Mouse (Mus musculus) erythroblast, embryonic 14.5 days (primary cell): ENCODE measurements around the gene Mllt6. TPM values are rescaled to one million over a fixed set of nuclear protein-coding genes. Genes with fewer than 3 reads are reported as not detected.

Experiments
- H3K27me3 ChIP-seq: 2 replicates; pipeline ENCODE4 v1.6.1; 2012; ENCODE audit warnings: inconsistent platforms; ENCODE audit not compliant: control insufficient read depth
- H3K36me3 ChIP-seq: 2 replicates; pipeline ENCODE4 v1.6.1; 2012; ENCODE audit warnings: mild to moderate bottlenecking, inconsistent platforms; ENCODE audit not compliant: control insufficient read depth
- H3K4me1 ChIP-seq: 2 replicates; pipeline ENCODE4 v1.6.1; 2012; ENCODE audit warnings: inconsistent platforms; ENCODE audit not compliant: control insufficient read depth
- H3K4me3 ChIP-seq: replicated peaks from 2 replicates; pipeline ENCODE3; 2012; ENCODE audit warnings: moderate library complexity, mild to moderate bottlenecking, inconsistent platforms
- H3K9me3 ChIP-seq: 2 replicates; pipeline ENCODE4 v1.6.1; 2012; ENCODE audit warnings: low read length, inconsistent platforms, mixed read lengths; ENCODE audit not compliant: control insufficient read depth
- GATA1 ChIP-seq: IDR thresholded peaks from 2 replicates; pipeline ENCODE4 v1.6.1; 2012; ENCODE audit warnings: low read length, inconsistent platforms, mixed read lengths
- TAL1 ChIP-seq: IDR thresholded peaks from 3 replicates; pipeline ENCODE4 v1.6.1; 2012; ENCODE audit warnings: low read length, inconsistent platforms, mixed read lengths
- polyA plus RNA-seq: library from polyadenylated mRNA; stranded (reverse); fragments of >175 nt; gene quantifications from 2 replicates; pipeline ENCODE4 v1.2.3, GENCODE M21; 2012

Mllt6 gene
- polyA plus RNA-seq, 1 experiment: 0.05 TPM

DNA sequence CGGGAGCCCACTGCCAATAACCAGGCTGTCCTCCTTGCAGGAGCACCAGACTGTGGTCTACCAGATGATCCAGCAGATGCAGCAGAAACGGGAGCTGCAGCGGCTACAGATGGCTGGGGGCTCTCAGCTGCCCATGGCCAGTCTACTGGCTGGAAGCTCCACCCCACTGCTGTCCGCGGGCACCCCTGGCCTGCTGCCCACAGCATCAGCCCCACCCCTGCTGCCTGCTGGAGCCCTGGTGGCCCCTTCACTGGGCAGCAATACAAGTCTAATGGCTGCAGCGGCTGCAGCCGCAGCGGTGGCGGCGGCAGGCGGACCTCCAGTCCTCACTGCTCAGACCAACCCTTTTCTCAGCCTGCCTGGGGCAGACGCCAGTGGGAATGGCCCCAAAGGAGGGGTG, 17.2 kb downstream of the Mllt6 start:
- peaks cover 13% of the 10 kb centered on the region for H3K27me3 ChIP-seq

DNA sequence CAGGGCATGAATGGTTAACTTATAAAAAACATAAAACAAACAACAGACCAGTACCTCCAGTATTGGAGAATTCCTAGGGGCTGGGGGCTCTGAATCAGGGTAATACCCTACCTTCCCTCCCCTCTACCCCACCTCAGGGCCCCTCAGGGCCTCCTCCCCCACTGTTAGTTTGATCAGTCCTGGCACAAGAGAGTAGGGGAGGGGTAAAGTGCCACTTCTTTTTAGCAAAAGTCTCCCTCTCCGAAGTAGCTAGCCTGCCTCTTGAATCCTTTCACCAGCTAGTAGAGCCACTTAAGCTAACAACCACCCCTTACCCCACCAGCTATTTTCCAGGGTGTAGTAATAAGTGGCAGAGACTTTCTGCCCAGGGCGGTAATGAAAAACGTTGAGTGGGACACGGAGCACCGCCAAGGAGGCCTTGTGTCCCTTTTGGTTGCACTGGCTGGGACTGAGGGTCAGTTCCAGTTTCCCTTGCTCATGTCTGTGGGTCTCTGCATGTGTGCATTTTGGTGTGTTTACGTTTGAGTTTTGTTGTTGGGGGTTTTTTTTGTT, 19.4 kb downstream of the Mllt6 start:
- peaks cover 6% of the 10 kb centered on the region for H3K4me1 ChIP-seq
- no peaks in the 10 kb centered on the region; the same call in 1 of the 2 replicates for H3K36me3 ChIP-seq
- no peaks in the 10 kb centered on the region for H3K9me3 ChIP-seq
- peaks cover 26% of the 10 kb centered on the region for H3K27me3 ChIP-seq
- no peak overlapping the region for H3K4me3 ChIP-seq
- TF ChIP-seq GATA1 (no peak), TAL1 (no peak)

More for the DNA sequence above, 17.2 kb downstream of the Mllt6 start:
- Histone ChIP-seq H3K9me3 (no peaks in the 10 kb centered on the region), H3K4me3 (no peak overlapping the region), H3K4me1 (peaks cover under 1% of the 10 kb centered on the region), H3K36me3 (no peaks in the 10 kb centered on the region; the same call in 1 of the 2 replicates)
- no peak for TF ChIP-seq GATA1
- no peak for TF ChIP-seq TAL1

DNA sequence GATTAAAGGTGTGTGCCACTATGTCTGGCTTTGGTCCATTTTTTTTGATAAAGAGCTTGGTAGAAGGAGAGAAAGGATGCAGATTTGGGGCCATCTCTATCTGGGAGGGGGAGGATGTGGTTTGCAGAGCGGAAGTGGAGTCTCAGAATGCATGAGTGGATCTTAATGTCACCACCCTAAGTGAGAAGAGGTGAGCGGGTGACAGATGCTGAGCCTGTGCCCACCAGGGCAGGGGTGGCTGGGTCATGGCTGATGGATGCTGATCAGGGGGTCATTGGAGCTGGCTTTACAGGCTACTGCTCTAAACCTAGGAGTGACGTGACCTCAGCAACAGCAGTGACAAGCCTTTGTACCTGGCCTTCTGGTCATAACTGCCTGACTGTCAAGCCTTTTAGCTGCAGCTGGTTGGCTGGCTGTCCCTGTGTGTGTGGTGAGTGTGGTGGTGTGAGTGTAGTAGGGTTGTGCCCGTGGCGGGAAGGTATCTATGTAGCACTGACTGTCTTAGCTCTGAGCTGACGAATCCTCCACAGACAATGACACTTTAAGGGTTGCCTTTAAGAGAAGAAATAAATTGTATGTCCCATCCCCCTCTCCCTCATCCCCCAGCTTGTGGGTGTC, 21.0 kb downstream of the Mllt6 start:
- H3K4me1 ChIP-seq: peaks cover 6% of the 10 kb centered on the region
- no peaks in the 10 kb centered on the region; the same call in 1 of the 2 replicates for H3K36me3 ChIP-seq
- peaks cover 26% of the 10 kb centered on the region for H3K27me3 ChIP-seq
- H3K9me3 ChIP-seq: no peaks in the 10 kb centered on the region
- TF ChIP-seq GATA1: no peak
- TF ChIP-seq TAL1: no peak
- no peak overlapping the region for H3K4me3 ChIP-seq

DNA sequence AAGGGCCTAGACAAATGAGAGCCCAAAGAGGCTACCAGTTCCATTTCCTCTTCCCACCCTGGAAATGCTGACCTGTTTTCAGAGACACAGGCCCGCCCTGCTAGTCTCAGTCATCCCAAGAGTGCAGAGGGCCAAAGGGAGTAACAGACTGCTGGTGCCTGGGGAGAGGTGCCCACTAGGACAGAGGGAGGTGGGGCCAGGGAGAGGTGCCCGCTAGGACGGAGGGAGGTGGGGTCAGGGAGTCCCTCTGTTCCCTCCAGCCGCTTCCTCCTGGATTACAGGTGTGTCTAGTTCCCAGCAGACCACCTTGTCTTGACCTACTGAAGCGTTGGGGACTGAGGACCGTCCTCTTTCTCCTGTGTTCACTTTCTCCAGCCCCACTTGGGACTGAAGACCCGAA, 21.6 kb downstream of the Mllt6 start:
- peaks cover 6% of the 10 kb centered on the region for H3K4me1 ChIP-seq
- TF ChIP-seq TAL1 (no peak), GATA1 (no peak)
- H3K4me3 ChIP-seq: no peak overlapping the region
- H3K36me3 ChIP-seq: no peaks in the 10 kb centered on the region; the same call in 1 of the 2 replicates
- H3K9me3 ChIP-seq: no peaks in the 10 kb centered on the region
- H3K27me3 ChIP-seq: peaks cover 26% of the 10 kb centered on the region

DNA sequence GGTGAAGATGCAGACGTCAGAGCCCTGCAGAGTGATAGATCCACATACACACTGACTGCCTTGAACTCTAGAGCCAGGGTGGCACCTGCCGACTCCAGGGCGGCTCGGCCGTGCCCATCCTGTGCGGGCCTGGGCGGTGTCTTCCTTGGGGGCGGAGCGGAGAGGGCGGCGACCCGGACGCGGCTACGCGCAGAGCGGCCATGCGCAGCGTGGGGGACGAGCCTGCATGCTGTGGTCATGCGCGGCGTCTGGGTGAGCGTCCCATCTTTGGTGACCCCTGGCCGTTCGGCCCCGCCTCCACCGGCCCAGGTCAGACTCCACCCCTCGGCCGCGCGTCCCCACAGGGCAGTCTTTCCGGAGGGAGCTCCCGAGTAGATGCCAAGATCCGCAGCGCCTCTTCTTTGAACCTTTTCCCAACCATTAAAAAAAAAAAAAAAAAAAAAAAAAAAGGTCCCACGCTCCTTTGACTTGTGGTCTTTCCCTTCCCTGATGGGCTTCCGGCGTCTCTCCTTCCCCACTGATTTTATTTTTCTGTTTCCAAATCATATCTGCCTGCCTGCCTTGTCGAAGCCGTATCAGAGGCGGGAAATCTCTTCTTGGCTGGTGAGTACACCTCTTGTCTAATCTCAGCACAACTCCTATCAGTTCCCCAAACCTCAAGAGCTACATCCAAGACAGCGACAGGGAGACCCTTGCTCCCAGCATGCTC, 22.6 kb downstream of the Mllt6 start, which contains the start of gene Cisd3:
Gene Cisd3 (plus strand): TSS at position 214 of the 709 bp plus-strand sequence.
- no peaks in the 10 kb centered on the region for H3K9me3 ChIP-seq
- H3K36me3 ChIP-seq: peaks cover 1% of the 10 kb centered on the region; the same call in 1 of the 2 replicates
- peak within 1 kb of the TSS; percentile 44 for H3K4me3 ChIP-seq
- peaks cover 6% of the 10 kb centered on the region for H3K4me1 ChIP-seq
- peaks cover 26% of the 10 kb centered on the region for H3K27me3 ChIP-seq
- TF ChIP-seq GATA1: no peak
- no peak for TF ChIP-seq TAL1

DNA sequence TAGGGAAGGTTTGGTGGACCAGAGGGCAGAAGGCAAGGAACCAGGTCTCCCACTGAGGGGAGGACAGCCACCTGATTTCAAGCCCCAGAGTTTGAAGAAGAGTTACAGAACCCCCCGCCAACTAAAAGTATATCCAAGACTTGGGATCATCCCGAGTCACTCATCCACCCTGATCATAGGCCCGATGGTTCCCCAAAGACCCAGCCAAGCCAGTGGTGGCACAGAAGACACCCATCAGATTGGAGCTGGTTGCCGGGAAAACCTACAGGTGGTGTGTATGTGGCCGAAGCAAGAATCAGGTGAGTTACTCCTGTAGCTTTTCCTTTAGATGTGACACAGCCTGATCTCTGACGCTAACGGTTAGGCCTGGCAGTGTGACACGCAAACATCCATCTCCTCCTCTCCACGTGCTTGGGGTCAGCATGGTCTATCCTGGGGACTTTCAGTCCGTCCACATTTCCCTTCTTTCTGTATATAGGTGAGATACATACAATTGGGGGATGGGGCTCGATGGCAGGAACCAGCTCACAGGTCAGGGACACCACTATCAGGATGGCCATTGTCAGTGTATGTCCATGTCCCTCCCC, 23.2 kb downstream of the Mllt6 start:
- H3K27me3 ChIP-seq: peaks cover 26% of the 10 kb centered on the region
- H3K4me1 ChIP-seq: peaks cover 6% of the 10 kb centered on the region
- H3K4me3 ChIP-seq: no peak overlapping the region
- TF ChIP-seq TAL1: no peak
- TF ChIP-seq GATA1: no peak
- peaks cover 2% of the 10 kb centered on the region; the same call in 1 of the 2 replicates for H3K36me3 ChIP-seq
- no peaks in the 10 kb centered on the region for H3K9me3 ChIP-seq

DNA sequence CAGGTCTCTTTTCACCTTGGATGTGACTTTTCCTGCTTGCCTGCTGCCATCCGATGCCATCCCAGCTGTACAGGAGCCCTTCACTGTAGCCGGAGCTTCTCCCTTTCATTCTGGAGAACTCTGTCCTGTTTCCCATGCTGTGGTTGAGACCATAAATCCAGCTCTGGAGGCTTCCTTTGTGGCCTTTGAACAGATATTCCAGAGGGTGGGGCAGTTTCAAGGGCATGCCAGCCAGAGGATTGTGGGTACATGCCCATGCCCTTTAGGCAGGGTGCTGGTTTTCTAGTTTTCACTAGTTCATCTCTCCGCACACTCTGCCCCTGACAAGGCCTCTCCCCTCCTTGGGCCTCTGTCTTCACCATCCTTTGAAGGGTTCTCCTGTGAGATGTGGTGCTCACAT, 23.8 kb downstream of the Mllt6 start:
- Histone ChIP-seq H3K27me3 (peaks cover 26% of the 10 kb centered on the region), H3K4me1 (peaks cover 6% of the 10 kb centered on the region), H3K4me3 (no peak overlapping the region), H3K9me3 (no peaks in the 10 kb centered on the region), H3K36me3 (peaks cover 4% of the 10 kb centered on the region; the same call in 1 of the 2 replicates)
- TF ChIP-seq GATA1 (no peak), TAL1 (no peak)

DNA sequence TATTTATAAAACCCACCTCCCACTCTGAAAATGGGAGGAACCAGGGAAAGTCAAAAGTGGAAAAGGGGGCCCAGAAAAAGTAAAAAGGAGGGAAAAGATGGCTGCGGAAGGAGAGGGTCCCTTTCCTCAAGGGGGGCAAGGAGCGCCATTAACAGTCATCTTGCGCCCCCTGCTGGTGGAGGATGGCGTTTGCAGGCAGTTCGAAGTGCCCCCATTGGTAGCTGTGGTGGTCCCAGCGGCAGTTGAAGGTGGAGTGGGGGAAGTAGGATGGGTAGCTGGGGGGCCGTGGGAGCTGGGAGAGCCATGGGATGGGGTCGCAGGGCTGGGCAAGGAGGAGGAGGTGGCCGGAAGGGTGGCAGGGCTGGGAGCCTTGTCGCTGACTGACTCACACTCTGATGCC, 26.6 kb downstream of the Mllt6 start:
- no peak for TF ChIP-seq GATA1
- TF ChIP-seq TAL1: no peak

DNA sequence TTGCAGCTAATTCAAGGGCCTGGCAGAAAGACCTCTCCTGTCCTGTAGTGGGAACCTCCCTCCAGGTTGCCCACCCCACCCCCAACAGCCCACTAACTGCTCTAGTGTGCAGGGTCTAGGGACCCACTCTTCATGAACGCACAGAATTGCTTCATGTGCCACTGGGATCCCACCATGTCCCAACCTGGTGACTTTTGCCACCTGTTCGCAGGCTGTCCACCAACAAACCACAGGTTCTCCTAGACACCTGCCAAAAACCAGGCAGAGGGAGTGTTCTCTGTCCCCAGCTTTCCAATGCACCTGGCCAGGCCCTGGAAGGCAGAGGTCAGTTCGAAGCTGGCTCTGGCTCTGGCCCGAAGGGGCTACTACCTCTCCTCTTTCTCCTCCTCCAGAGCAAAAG, 31.2 kb downstream of the Mllt6 start:
- Histone ChIP-seq H3K27me3 (peaks cover 31% of the 10 kb centered on the region), H3K4me3 (no peak overlapping the region), H3K9me3 (no peaks in the 10 kb centered on the region), H3K4me1 (peaks cover 13% of the 10 kb centered on the region), H3K36me3 (peaks cover 6% of the 10 kb centered on the region; the same call in 1 of the 2 replicates)
- TF ChIP-seq TAL1: no peak
- no peak for TF ChIP-seq GATA1

More for the DNA sequence above, 26.6 kb downstream of the Mllt6 start:
- H3K27me3 ChIP-seq: peaks cover 19% of the 10 kb centered on the region
- H3K4me1 ChIP-seq: peaks cover 6% of the 10 kb centered on the region
- no peak overlapping the region for H3K4me3 ChIP-seq
- H3K9me3 ChIP-seq: no peaks in the 10 kb centered on the region
- H3K36me3 ChIP-seq: peaks cover 6% of the 10 kb centered on the region; the same call in 1 of the 2 replicates
